Comparison of ENCODE assay signal across 10 mouse cellular contexts in genomic region chr10:120851196-120851781, GRCm38 (mm10). TPM values are rescaled to one million over a fixed set of nuclear protein-coding genes. Genes with fewer than 3 reads are reported as not detected.
DNase-seq lines count a peak whose midpoint lies in the region; ATAC-seq and TF ChIP-seq lines count a peak whose summit lies in the region.
"Had no signal": no experiment of that assay in that cellular context is flagged by ENCODE, and none has a peak within 500 bp of the region (broad histone marks: within the 10 kb centered on the region; RNA-seq: fewer than 3 reads in every experiment).

No protein-coding gene starts in this region.

- WGBS in hindbrain, embryonic 15.5 days: 59% methylated on average over 9 of the region's 9 CpGs

- intact Hi-C loops in left cerebral cortex, postnatal 36 days (cut with DNase I): no loop called here

- TF ChIP-seq CTCF in cortical plate, adult 2 months (IDR thresholded peaks at IDR 0.05; ENCODE audit: extremely low read depth, insufficient read depth, low read length): no peak

- no peak for ATAC-seq in hindbrain, embryonic 15.5 days (ENCODE audit: low FRiP score, low read depth)

- TF ChIP-seq POLR2A in cortical plate, adult 2 months (IDR thresholded peaks at IDR 0.05; ENCODE audit: extremely low read depth, insufficient read depth, low read length): no peak

- peak; percentile 15 to 23 for DNase-seq in cerebellum, postnatal 14 days
- no peak for DNase-seq in cerebellum, adult 11 months
- DNase-seq in left cerebral cortex, adult 18-20 months (ENCODE audit: low spot score in 2 of 2): peak; percentile 20 to 24
- no peak for DNase-seq in left cerebral cortex, postnatal 36 days (ENCODE audit: low spot score in 2 of 2)
- DNase-seq in ovary, postnatal 10 days (ENCODE audit: low spot score): no peak
- DNase-seq in layer of hippocampus, postnatal 10 days (ENCODE audit: low spot score in 2 of 2): no peak

- H3K27ac ChIP-seq in cortical plate, adult 2 months (ENCODE audit: insufficient read depth, low read length): peak overlapping the region; percentile 37; the same call in 1 of the 2 replicates
- no peak overlapping the region for H3K27ac ChIP-seq in hindbrain, embryonic 15.5 days (replicated peaks)
- H3K27ac ChIP-seq: left cerebral cortex, adult 2 months had no signal

- H3K27me3 ChIP-seq in hindbrain, embryonic 15.5 days: no peaks in the 10 kb centered on the region

- no peaks in the 10 kb centered on the region for H3K9me3 ChIP-seq in hindbrain, embryonic 15.5 days

- no peaks in the 10 kb centered on the region for H3K36me3 ChIP-seq in hindbrain, embryonic 15.5 days

- peak overlapping the region; percentile 34 for H3K4me2 ChIP-seq in hindbrain, embryonic 15.5 days
- H3K4me2 ChIP-seq: midbrain, embryonic 11.5 days had no signal

- no peak overlapping the region for H3K4me3 ChIP-seq in cortical plate, adult 2 months (ENCODE audit: insufficient read depth, low read length)
- H3K4me3 ChIP-seq in hindbrain, embryonic 15.5 days: no peak overlapping the region
- H3K4me3 ChIP-seq: left cerebral cortex, adult 2 months had no signal

- peaks cover 2% of the 10 kb centered on the region; the same call in 1 of the 2 replicates for H3K4me1 ChIP-seq in cortical plate, adult 2 months (ENCODE audit: control insufficient read depth, insufficient read depth, low read length)
- peaks cover 13% of the 10 kb centered on the region; the same call in 1 of the 2 replicates for H3K4me1 ChIP-seq in hindbrain, embryonic 15.5 days (replicated peaks)

- no peak overlapping the region for H3K9ac ChIP-seq in hindbrain, embryonic 15.5 days

RNA-seq across cellular contexts. Expression of gene Msrb3, which starts 47.6 kb away (rescaled TPM):
- total RNA-seq in left cerebral cortex, adult 18-20 months (2021): 1 to 10 TPM; 7.3 TPM
- total RNA-seq in left cerebral cortex, postnatal 36 days (2021): 1 to 10 TPM; 5.5 to 7.6 TPM
- 7.6 and 8.0 TPM in 2 replicates for polyA plus RNA-seq in cortical plate, adult 2 months (2012; rRNA removed)
- 1.5 and 2.0 TPM in 2 replicates for polyA plus RNA-seq in hindbrain, embryonic 15.5 days (2015; fragmentation: Nextera tagmentation; extraction: Ambion mirVana)
- total RNA-seq in layer of hippocampus, postnatal 10 days (2021): 1 to 10 TPM; 4.7 to 5.3 TPM

Comparison
In these comparisons a context has a peak if more than half of its experiments do, and no peak if none do; other contexts are left out.
1. DNase-seq: peak in cerebellum, postnatal 14 days (2 of 2) and left cerebral cortex, adult 18-20 months (2 of 2); none in cerebellum, adult 11 months (single experiment), left cerebral cortex, postnatal 36 days (0 of 2), ovary, postnatal 10 days (single experiment) and layer of hippocampus, postnatal 10 days (0 of 2).